Mouse (Mus musculus): ENCODE measurements around the gene Dctn1.

Dctn1 gene

GRCm38 (mm10) chr6:83231486-83231885 lies 65.8 kb downstream of the Dctn1 start:
- no peak for DNase-seq (ENCODE audit: low spot score)

GRCm38 (mm10) chr6:83233306-83233705 lies 67.6 kb downstream of the Dctn1 start:
- DNase-seq (ENCODE audit: low spot score): no peak

DNA sequence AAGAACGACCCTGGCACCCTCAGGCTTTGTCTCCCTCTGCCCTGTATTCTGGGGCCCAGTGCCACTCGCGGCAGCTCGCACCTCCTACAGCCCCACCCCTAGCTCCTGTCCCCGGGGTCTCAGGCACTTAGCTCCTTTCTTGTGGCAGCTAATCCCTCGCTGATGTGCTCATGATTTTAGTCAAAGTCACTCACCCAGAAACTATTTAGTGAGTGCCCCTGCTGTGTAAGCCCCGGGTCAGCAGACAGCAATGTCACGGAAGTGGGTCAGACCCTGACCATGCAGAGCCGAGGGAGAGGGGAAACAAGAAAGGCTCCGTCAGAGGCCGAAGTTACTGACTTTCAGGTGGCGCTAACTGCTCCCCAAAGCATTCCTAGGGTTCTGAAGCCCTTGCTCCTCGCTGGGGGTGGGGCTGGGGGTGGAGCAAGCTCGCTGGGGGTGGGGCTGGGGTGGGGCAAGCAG lies 68.6 kb downstream of the Dctn1 start:
- no peak for DNase-seq (ENCODE audit: low spot score)

- DNase-seq (ENCODE audit: low spot score): no peak
Observed at GRCm38 (mm10) chr6:83237123-83237522, 71.4 kb downstream of the Dctn1 start.

- no peak for DNase-seq (ENCODE audit: low spot score)
Observed at GRCm38 (mm10) chr6:83244422-83245061, 78.8 kb downstream of the Dctn1 start.

DNA sequence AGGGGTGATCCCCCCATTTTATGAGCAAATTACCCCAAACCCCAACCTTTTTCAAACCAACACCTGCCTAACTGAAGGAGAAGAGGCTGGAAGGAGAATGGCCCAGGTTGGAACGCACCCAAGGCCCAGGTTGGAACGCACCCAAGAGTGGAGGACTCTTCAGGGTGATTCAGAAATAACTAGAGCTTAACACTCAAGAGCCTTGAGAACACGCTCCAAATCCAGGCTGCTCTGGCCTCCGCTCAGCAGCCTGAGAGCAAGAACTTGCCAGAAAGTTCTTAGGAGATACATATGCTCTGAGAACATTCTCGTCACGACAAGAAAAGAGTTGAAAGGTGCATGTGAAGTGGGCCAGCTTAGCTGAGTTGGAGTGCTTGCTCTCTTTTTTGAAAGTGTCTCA lies 79.4 kb downstream of the Dctn1 start:
- no peak for DNase-seq (ENCODE audit: low spot score)

- peak; percentile 63 for DNase-seq (ENCODE audit: low spot score)
Observed at GRCm38 (mm10) chr6:83245997-83246396, 80.3 kb downstream of the Dctn1 start.

- DNase-seq (ENCODE audit: low spot score): no peak
Observed at GRCm38 (mm10) chr6:83246750-83247149, 81.0 kb downstream of the Dctn1 start.

DNA sequence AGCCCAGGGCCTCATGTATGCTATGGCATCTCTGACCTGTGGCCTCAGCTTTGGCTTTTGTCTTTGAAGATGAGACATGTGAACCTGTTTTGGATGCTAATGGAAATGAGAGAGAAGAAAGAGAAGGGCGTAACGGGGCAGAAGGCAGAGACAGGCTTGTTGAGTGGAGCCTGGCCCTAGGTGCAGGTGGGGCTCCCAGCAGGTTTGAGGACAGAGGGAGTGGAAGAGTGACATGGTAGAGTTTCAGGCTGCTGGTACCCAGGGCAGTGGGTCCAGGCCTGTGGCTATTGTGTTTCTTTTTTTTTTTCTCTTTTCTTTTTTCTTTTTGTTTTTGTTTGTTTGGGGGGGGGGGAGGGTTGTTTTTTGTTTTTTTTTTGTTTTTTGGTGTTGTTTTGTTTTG lies 81.4 kb downstream of the Dctn1 start:
- DNase-seq (ENCODE audit: low spot score): no peak

Data from c-Kit-positive CD71-positive TER-119-positive erythroid progenitor cells, embryonic 14.5 days (primary cell).